Mouse (Mus musculus) lung, adult 2 months (tissue): ENCODE measurements at regions not wholly inside any gene's neighbourhood (a gene's known extent, or its start where the extent isn't known, plus 50 kb on each side); places are given as distances from the start of the nearest gene placed in this dataset.

Experiments
- CTCF ChIP-seq: fragments of 200-500 bp; IDR thresholded peaks from 2 replicates; pipeline ENCODE4 v1.5.1; 2011; ENCODE audit warnings: mild to moderate bottlenecking, low read length, control low read depth; ENCODE audit not compliant: insufficient read depth
- POLR2A ChIP-seq: fragments of 200-500 bp; IDR thresholded peaks from 2 replicates; pipeline ENCODE4 v1.6.1; 2011; ENCODE audit warnings: low read depth, mild to moderate bottlenecking, control low read depth, low read length, borderline replicate concordance; ENCODE audit errors: extremely low read depth

GRCm38 (mm10) chr13:60416024-60416423 is 185.7 kb upstream of the Dapk1 start:
- TF ChIP-seq CTCF (no peak), POLR2A (no peak)
